Mouse (Mus musculus) lung, postnatal 0 days (tissue): ENCODE results near the gene Pla2g7. TPM values are rescaled to one million over a fixed set of nuclear protein-coding genes. Genes with fewer than 3 reads are reported as not detected.

Experiments used
- ATAC-seq: fragments of 200-750 bp; cut with Nextera tagmentation; 2 replicates; pipeline ENCODE4 v1.8.0; 2017; ENCODE audit warnings: moderate library complexity
- DNase-seq: peaks from one replicate; pipeline ENCODE4 v3.0.0-alpha.2; 2016; ENCODE audit warnings: low spot score
- H3K27ac ChIP-seq: fragments of 300-500 bp; sonication (generic); 2 replicates; pipeline ENCODE4 v1.5.1; 2014; ENCODE audit warnings: antibody characterized with exemption, mild to moderate bottlenecking, low read length, mixed read lengths
- H3K27me3 ChIP-seq: fragments of 300-500 bp; sonication (generic); replicated peaks from 2 replicates; pipeline ENCODE4 v1.6.1; 2014; ENCODE audit warnings: low read length, mixed read lengths; ENCODE audit not compliant: insufficient read depth
- H3K36me3 ChIP-seq: fragments of 300-500 bp; sonication (generic); 2 replicates; pipeline ENCODE4 v1.6.1; 2014; ENCODE audit warnings: low read length, mixed read lengths; ENCODE audit not compliant: insufficient read depth
- H3K4me1 ChIP-seq: fragments of 300-500 bp; sonication (generic); 2 replicates; pipeline ENCODE4 v1.6.1; 2014; ENCODE audit warnings: antibody characterized with exemption, low read depth, low read length, mixed read lengths; ENCODE audit not compliant: insufficient read depth
- H3K4me2 ChIP-seq: fragments of 300-500 bp; sonication (generic); replicated peaks from 2 replicates; pipeline ENCODE4 v1.6.1; 2014; ENCODE audit warnings: low read depth, mild to moderate bottlenecking, low read length, moderate library complexity, mixed read lengths
- H3K4me3 ChIP-seq: fragments of 300-500 bp; sonication (generic); 2 replicates; pipeline ENCODE4 v1.5.1; 2014; ENCODE audit warnings: low read depth, low read length
- H3K9ac ChIP-seq: fragments of 300-500 bp; sonication (generic); replicated peaks from 2 replicates; pipeline ENCODE4 v1.6.1; 2014; ENCODE audit warnings: low read depth, mild to moderate bottlenecking
- H3K9me3 ChIP-seq: fragments of 300-500 bp; sonication (generic); 2 replicates; pipeline ENCODE4 v1.6.1; 2016; ENCODE audit warnings: low read length, mixed read lengths
- CTCF ChIP-seq: IDR thresholded peaks from 2 replicates; pipeline ENCODE4 v1.5.1; 2016; ENCODE audit warnings: antibody characterized with exemption, mild to moderate bottlenecking
- EP300 ChIP-seq: IDR thresholded peaks from 2 replicates; pipeline ENCODE4 v1.6.1; 2016; ENCODE audit warnings: antibody characterized with exemption, mild to moderate bottlenecking, control low read depth
- WGBS: fragments of 180-500 bp; shearing (Covaris S2); extraction: QIAGEN DNeasy Blood & Tissue Kit; methylation state at CpG from one replicate; pipeline ENCODE4 v1.1.7; 2014; 5-methylcytosine and 5-hydroxymethylcytosine counted together
- polyA plus RNA-seq: library from polyadenylated mRNA; unstranded; fragments of >200 nt; fragmentation: Nextera tagmentation; extraction: Ambion mirVana; gene quantifications from 2 replicates; pipeline ENCODE4 v1.2.1, GENCODE M21; 2015

Pla2g7 gene
- polyA plus RNA-seq, 1 experiment from 2014 or later: 15.8 TPM

DNA sequence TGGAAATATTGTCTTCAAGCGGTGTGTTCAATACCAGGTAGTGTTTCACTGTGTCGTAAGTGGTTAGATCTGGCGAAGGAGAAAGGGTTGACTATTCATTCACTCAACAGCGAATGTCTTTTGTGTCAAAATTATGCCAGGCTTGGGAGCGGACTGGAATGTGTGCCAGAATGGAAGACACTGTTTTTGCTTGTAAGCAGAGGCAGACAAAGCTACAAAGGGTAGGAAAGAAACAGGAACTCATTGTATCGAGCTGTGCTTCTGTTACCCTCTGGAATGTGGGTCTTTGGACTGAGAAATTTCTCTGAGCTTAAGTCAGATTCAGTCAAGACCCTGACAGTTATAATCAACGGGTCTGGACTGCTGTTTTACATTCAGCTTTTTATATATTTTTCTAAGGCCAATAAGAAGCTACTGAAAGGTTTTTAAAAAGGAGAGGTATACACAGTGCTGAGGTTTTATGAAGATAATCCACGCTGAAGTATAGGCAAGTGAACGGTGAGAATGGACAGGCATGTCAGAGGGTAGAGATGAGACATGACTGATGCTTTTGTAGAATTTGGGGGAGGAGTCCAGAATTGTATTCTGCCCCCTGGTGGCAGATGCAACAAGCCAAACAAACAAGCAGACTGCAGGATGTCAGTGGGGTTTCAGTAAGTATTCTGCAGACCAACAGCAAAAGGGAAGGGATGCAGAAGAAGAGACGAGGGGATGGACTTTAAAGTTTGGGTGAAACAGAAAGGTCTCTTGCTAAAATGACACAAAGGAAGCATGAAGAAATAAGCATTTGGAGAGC, 81.9 kb downstream of the Pla2g7 start:
- Histone ChIP-seq H3K9ac (no peak overlapping the region), H3K4me3 (no peak overlapping the region), H3K4me1 (no peaks in the 10 kb centered on the region), H3K27me3 (no peaks in the 10 kb centered on the region), H3K27ac (no peak overlapping the region), H3K36me3 (peaks cover 11% of the 10 kb centered on the region; the same call in 1 of the 2 replicates), H3K4me2 (no peak overlapping the region), H3K9me3 (no peaks in the 10 kb centered on the region)
- ATAC-seq (no peak), DNase-seq (no peak)
- 85% methylated on average over 10 of the region's 10 CpGs for WGBS
- peak; percentile 64 for TF ChIP-seq CTCF
- no peak for TF ChIP-seq EP300

- ATAC-seq: no peak
- Histone ChIP-seq H3K27me3 (no peaks in the 10 kb centered on the region), H3K4me2 (no peak overlapping the region), H3K9ac (no peak overlapping the region), H3K4me3 (no peak overlapping the region), H3K36me3 (peaks cover 7% of the 10 kb centered on the region; the same call in 1 of the 2 replicates), H3K4me1 (no peaks in the 10 kb centered on the region), H3K9me3 (no peaks in the 10 kb centered on the region), H3K27ac (no peak overlapping the region)
- no peak for DNase-seq
- TF ChIP-seq EP300 (no peak), CTCF (no peak; the same call in 1 of the 2 replicates)
- WGBS: 73% methylated on average over 14 of the region's 14 CpGs
Measured at GRCm38 (mm10) chr17:43651314-43652046, 83.6 kb downstream of the Pla2g7 start.

Other genes with a start within 250 kb of the Pla2g7 start
- 51.1 and 68.6 TPM in 2 replicates for gene Adgrf5, start 207.6 kb upstream of the Pla2g7 start, polyA plus RNA-seq
- not detected in 2 replicates for gene Mep1a, start 65.3 kb upstream of the Pla2g7 start, polyA plus RNA-seq
- 1.3 and 2.1 TPM in 2 replicates for gene Ankrd66, start 24.5 kb upstream of the Pla2g7 start, polyA plus RNA-seq
- 0.01 TPM in 1 of 2 replicates, not detected in the other for gene Tdrd6, start 62.2 kb downstream of the Pla2g7 start, polyA plus RNA-seq
- gene Slc25a27, start 99.1 kb downstream of the Pla2g7 start, polyA plus RNA-seq: 12.0 and 15.3 TPM in 2 replicates
- gene Cyp39a1, start 99.3 kb downstream of the Pla2g7 start, polyA plus RNA-seq: 26.1 and 31.1 TPM in 2 replicates
- 1.3 and 2.4 TPM in 2 replicates for gene Rcan2, start 233.3 kb downstream of the Pla2g7 start, polyA plus RNA-seq